Mouse (Mus musculus) megakaryocyte, embryonic 14.5 days (primary cell): ENCODE results near the gene Popdc3. TPM values are rescaled to one million over a fixed set of nuclear protein-coding genes. Genes with fewer than 3 reads are reported as not detected.

Experiments
- H3K27me3 ChIP-seq: replicated peaks from 2 replicates; pipeline ENCODE3; 2012; ENCODE audit warnings: inconsistent platforms
- H3K36me3 ChIP-seq: replicated peaks from 2 replicates; pipeline ENCODE3; 2012; ENCODE audit warnings: low read length, inconsistent platforms, mixed read lengths
- H3K4me1 ChIP-seq: 2 replicates; pipeline ENCODE4 v1.6.1; 2012; ENCODE audit warnings: inconsistent platforms
- H3K4me3 ChIP-seq: replicated peaks from 2 replicates; pipeline ENCODE3; 2012; ENCODE audit warnings: moderate library complexity, mild to moderate bottlenecking, inconsistent platforms
- H3K9me3 ChIP-seq: 2 replicates; pipeline ENCODE4 v1.6.1; 2012; ENCODE audit warnings: inconsistent platforms
- FLI1 ChIP-seq: IDR thresholded peaks from 2 replicates; pipeline ENCODE4 v1.6.1; 2012; ENCODE audit warnings: low read length, inconsistent platforms, mixed read lengths
- GATA1 ChIP-seq: IDR thresholded peaks from 3 replicates; pipeline ENCODE4 v1.6.1; 2012; ENCODE audit warnings: mixed read lengths, low read length, inconsistent platforms, borderline replicate concordance
- polyA plus RNA-seq: library from polyadenylated mRNA; stranded (reverse); fragments of >175 nt; gene quantifications from 2 replicates; pipeline ENCODE4 v1.2.3, GENCODE M21; 2012; ENCODE audit warnings: low replicate concordance; ENCODE audit not compliant: insufficient read depth

The Popdc3 gene
- polyA plus RNA-seq, 1 experiment: 0.21 TPM

DNA sequence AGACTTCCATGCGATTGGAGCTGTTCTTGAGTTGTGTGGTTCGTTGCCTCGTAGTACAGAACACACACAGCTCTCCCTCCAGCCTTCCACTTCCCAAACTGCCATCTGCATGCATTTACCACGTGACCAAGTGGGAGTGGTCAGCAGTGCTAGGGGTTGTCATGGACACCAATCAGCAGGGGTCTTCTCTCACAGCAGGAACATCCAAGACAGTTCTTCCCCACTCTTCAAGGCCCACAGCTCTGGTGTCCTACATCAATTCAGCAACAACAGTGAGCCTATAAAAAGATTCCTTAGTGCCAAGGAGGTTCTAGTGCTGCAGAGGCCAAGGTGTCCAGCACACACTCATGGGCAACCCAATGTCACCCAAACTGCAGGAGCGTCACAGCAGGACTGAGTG lies 26.8 kb upstream of the Popdc3 start:
- H3K4me3 ChIP-seq: no peak overlapping the region
- no peak for TF ChIP-seq GATA1
- no peaks in the 10 kb centered on the region for H3K9me3 ChIP-seq
- H3K27me3 ChIP-seq: no peaks in the 10 kb centered on the region
- H3K36me3 ChIP-seq: peaks cover 85% of the 10 kb centered on the region
- H3K4me1 ChIP-seq: peaks cover 8% of the 10 kb centered on the region

DNA sequence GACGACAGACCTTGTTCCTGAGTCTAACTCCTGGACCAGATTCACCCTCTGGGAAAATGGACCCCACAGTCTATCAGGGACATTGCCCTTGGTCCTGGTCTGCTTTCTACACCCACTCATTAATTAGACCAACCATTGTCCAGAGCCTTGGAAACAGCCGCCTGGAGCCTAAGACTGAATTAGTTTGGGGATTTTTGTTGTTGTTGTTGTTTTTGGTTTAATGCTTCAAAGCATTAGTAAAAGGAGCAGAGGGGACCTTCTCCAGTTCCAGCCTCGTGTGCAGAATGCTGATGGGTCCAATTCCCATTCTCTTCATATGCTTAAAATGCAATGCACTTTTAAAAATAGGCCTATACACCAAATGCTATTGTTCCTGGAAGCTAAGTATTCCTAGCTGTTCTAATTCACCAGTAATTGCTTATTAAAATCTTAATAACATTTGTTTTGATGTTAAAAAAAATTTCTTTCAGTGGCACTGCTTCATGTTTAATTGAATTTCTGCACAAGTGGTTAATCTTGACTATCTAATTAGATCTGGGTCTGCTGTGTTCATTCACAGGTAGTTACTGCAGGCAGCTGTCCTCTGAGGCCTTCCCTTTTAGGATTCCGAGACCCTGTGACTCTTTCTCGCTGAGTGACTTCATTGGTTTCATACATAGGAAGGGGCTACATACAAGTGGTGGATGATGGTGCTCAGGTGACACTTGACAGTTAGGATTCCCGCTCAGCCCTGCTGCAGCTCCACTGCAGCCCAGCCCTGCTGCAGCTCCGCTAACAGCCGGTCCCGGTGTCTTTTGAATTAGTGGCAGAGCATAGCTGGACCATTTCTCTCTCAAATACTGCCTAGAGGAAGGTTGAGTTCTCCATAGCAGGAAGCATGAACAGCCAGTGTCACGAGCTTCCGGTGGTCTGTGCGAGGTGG lies 25.9 kb upstream of the Popdc3 start:
- Histone ChIP-seq H3K27me3 (no peaks in the 10 kb centered on the region), H3K4me3 (no peak overlapping the region), H3K36me3 (peaks cover 94% of the 10 kb centered on the region), H3K4me1 (peaks cover 1% of the 10 kb centered on the region), H3K9me3 (no peaks in the 10 kb centered on the region)
- TF ChIP-seq FLI1 (no peak), GATA1 (no peak)

DNA sequence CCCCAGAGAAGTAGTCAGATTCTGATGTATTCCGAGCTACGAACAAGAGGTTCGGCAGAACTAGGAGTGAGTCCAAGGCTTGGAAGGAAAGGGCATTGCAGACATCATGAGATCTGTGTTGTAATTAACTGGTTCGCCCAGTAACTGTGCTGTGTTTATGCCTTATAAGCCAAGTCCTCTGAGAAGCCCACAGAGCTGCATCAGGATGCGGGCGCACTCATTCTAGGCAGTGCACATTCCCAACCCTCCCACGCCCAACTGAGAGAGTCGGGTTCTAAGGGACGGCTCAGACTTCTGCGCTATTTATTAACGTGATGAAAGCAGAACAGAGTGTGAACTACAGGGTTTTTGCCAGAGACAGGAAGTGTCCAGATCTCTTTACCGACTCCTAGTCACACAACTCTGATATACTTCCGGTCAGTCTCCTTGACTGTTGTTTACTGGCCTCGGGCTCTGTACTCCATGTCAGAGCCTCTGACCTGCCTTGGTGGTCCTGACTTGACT lies 23.3 kb upstream of the Popdc3 start:
- Histone ChIP-seq H3K4me1 (no peaks in the 10 kb centered on the region), H3K36me3 (peaks cover 96% of the 10 kb centered on the region), H3K9me3 (no peaks in the 10 kb centered on the region), H3K4me3 (no peak overlapping the region), H3K27me3 (no peaks in the 10 kb centered on the region)
- TF ChIP-seq FLI1 (no peak), GATA1 (no peak)

- TF ChIP-seq GATA1: no peak
- TF ChIP-seq FLI1: no peak
- 0 out of 2 replicates have a peak, but pooled peaks cover 5% of the 10 kb centered on the region for H3K4me1 ChIP-seq
- H3K9me3 ChIP-seq: no peaks in the 10 kb centered on the region
- peaks cover 2% of the 10 kb centered on the region for H3K36me3 ChIP-seq
- no peak overlapping the region for H3K4me3 ChIP-seq
- peaks cover 3% of the 10 kb centered on the region for H3K27me3 ChIP-seq
Measured at GRCm38 (mm10) chr10:45165851-45166250, 12.0 kb upstream of the Popdc3 start.

DNA sequence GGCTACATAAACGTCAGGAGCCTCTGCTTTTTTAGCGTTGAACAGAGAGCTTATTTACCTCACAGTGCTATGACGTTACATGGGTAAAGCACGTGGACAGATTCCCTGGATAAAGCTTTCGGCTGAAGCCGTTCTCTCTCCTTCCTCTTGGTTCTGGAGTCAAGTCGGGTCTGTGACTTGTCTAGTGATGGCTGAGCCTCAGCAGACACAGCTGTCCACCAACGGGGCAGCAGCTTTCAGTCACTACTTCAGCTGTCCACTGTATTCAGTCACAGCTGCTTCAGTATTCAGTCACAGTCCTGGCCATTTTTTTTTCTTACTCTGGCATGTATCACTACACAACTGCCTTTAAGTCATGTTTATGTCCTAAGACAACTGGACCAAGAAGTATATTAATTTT lies 4.0 kb upstream of the Popdc3 start:
- Histone ChIP-seq H3K4me3 (no peak overlapping the region), H3K36me3 (no peaks in the 10 kb centered on the region), H3K4me1 (no peaks in the 10 kb centered on the region), H3K27me3 (peaks cover 5% of the 10 kb centered on the region), H3K9me3 (peaks cover 12% of the 10 kb centered on the region)
- TF ChIP-seq FLI1: no peak
- TF ChIP-seq GATA1: no peak

- Histone ChIP-seq H3K4me3 (no peak overlapping the region), H3K27me3 (peaks cover 5% of the 10 kb centered on the region), H3K9me3 (peaks cover 12% of the 10 kb centered on the region), H3K4me1 (no peaks in the 10 kb centered on the region), H3K36me3 (no peaks in the 10 kb centered on the region)
- no peak for TF ChIP-seq FLI1
- no peak for TF ChIP-seq GATA1
Measured at GRCm38 (mm10) chr10:45174345-45174744, 3.6 kb upstream of the Popdc3 start.

GRCm38 (mm10) chr10:45180677-45181326 lies 2.9 kb downstream of the Popdc3 start:
- Histone ChIP-seq H3K4me3 (no peak overlapping the region), H3K4me1 (no peaks in the 10 kb centered on the region), H3K36me3 (no peaks in the 10 kb centered on the region), H3K9me3 (0 out of 2 replicates have a peak, but pooled peaks cover 3% of the 10 kb centered on the region), H3K27me3 (peaks cover 6% of the 10 kb centered on the region)
- TF ChIP-seq FLI1 (no peak), GATA1 (no peak)

- H3K4me1 ChIP-seq: no peaks in the 10 kb centered on the region
- no peaks in the 10 kb centered on the region for H3K9me3 ChIP-seq
- H3K4me3 ChIP-seq: no peak overlapping the region
- TF ChIP-seq GATA1: no peak
- no peak for TF ChIP-seq FLI1
- H3K27me3 ChIP-seq: peaks cover 6% of the 10 kb centered on the region
- no peaks in the 10 kb centered on the region for H3K36me3 ChIP-seq
Measured at GRCm38 (mm10) chr10:45181344-45181743, 3.4 kb downstream of the Popdc3 start.

GRCm38 (mm10) chr10:45185457-45185856 lies 7.6 kb downstream of the Popdc3 start:
- H3K36me3 ChIP-seq: no peaks in the 10 kb centered on the region
- H3K27me3 ChIP-seq: peaks cover 6% of the 10 kb centered on the region
- no peak for TF ChIP-seq FLI1
- TF ChIP-seq GATA1: no peak
- no peaks in the 10 kb centered on the region for H3K9me3 ChIP-seq
- H3K4me3 ChIP-seq: no peak overlapping the region
- peaks cover 4% of the 10 kb centered on the region; the same call in 1 of the 2 replicates for H3K4me1 ChIP-seq
